Mouse (Mus musculus) kidney, embryonic 16.5 days (tissue): Measurements from ENCODE around the gene Top2a. TPM values are rescaled to one million over a fixed set of nuclear protein-coding genes. Genes with fewer than 3 reads are reported as not detected.
A peak's percentile ranks its signal among the peaks of the same experiment; 100 is the strongest.

Experiments
- ATAC-seq: fragments of 200-750 bp; cut with Nextera tagmentation; 2 replicates; pipeline ENCODE4 v1.8.0; 2017; ENCODE audit warnings: moderate TSS enrichment; ENCODE audit not compliant: low FRiP score, low TSS enrichment
- H3K27ac ChIP-seq: fragments of 300-500 bp; sonication (generic); 2 replicates; pipeline ENCODE4 v1.5.1; 2014; ENCODE audit warnings: low read length
- H3K27me3 ChIP-seq: fragments of 300-500 bp; sonication (generic); 2 replicates; pipeline ENCODE4 v1.6.1; 2014; ENCODE audit warnings: low read length, control low read depth, mixed read lengths; ENCODE audit not compliant: insufficient read depth
- H3K36me3 ChIP-seq: fragments of 300-500 bp; sonication (generic); 2 replicates; pipeline ENCODE4 v1.6.1; 2014; ENCODE audit warnings: low read length, control low read depth, mixed read lengths; ENCODE audit not compliant: insufficient read depth
- H3K4me1 ChIP-seq: fragments of 300-500 bp; sonication (generic); 2 replicates; pipeline ENCODE4 v1.6.1; 2014; ENCODE audit warnings: low read length, control low read depth, mixed read lengths; ENCODE audit not compliant: insufficient read depth
- H3K4me2 ChIP-seq: fragments of 300-500 bp; sonication (generic); replicated peaks from 2 replicates; pipeline ENCODE4 v1.6.1; 2014; ENCODE audit warnings: low read depth, low read length
- H3K4me3 ChIP-seq: fragments of 300-500 bp; sonication (generic); 2 replicates; pipeline ENCODE4 v1.5.1; 2014; ENCODE audit warnings: mild to moderate bottlenecking, low read length
- H3K9ac ChIP-seq: fragments of 300-500 bp; sonication (generic); replicated peaks from 2 replicates; pipeline ENCODE4 v1.6.1; 2014; ENCODE audit warnings: low read length
- H3K9me3 ChIP-seq: fragments of 300-500 bp; sonication (generic); 2 replicates; pipeline ENCODE4 v1.6.1; 2016; ENCODE audit warnings: low read length, control low read depth
- WGBS: fragments of 180-500 bp; shearing (Covaris S2); extraction: QIAGEN DNeasy Blood & Tissue Kit; methylation state at CpG from one replicate; pipeline ENCODE4 v1.1.7; 2014; 5-methylcytosine and 5-hydroxymethylcytosine counted together
- polyA plus RNA-seq: library from polyadenylated mRNA; unstranded; fragments of >200 nt; fragmentation: Nextera tagmentation; extraction: Ambion mirVana; gene quantifications from 2 replicates; pipeline ENCODE4 v1.2.1, GENCODE M21; 2015

Top2a gene
- polyA plus RNA-seq, 1 experiment from 2014 or later = 213 TPM

DNA sequence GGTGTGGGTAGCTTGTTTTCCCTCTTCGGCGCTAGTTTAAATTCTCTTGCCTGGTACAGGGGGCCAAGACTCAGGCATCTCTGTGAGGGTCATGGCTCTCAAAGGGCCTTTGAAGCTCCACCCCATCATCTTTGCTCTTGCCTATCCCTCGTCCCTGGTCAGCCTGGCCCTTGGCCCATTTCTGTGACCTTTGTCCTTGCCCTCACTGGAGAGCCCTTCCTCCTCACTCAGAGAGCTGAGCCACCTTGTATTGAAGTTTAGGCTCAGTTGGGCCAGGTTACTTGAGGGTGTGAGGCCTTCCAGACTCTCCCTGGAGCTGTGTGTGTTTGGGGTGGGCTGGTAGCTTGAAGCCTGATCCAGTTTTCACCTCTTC lies 78.4 kb downstream of the Top2a start:
- ATAC-seq = no peak
- Histone ChIP-seq H3K4me1 (peaks cover 77% of the 10 kb centered on the region), H3K9ac (0 out of 2 replicates have a peak overlapping the region, but pooled peaks have one; percentile 4), H3K27me3 (no peaks in the 10 kb centered on the region), H3K36me3 (peaks cover 6% of the 10 kb centered on the region; the same call in 1 of the 2 replicates), H3K4me2 (no peak overlapping the region), H3K27ac (0 out of 2 replicates have a peak overlapping the region, but pooled peaks have one; percentile 23), H3K9me3 (no peaks in the 10 kb centered on the region), H3K4me3 (no peak overlapping the region)
- WGBS = 68% methylated on average over 3 of the region's 3 CpGs

DNA sequence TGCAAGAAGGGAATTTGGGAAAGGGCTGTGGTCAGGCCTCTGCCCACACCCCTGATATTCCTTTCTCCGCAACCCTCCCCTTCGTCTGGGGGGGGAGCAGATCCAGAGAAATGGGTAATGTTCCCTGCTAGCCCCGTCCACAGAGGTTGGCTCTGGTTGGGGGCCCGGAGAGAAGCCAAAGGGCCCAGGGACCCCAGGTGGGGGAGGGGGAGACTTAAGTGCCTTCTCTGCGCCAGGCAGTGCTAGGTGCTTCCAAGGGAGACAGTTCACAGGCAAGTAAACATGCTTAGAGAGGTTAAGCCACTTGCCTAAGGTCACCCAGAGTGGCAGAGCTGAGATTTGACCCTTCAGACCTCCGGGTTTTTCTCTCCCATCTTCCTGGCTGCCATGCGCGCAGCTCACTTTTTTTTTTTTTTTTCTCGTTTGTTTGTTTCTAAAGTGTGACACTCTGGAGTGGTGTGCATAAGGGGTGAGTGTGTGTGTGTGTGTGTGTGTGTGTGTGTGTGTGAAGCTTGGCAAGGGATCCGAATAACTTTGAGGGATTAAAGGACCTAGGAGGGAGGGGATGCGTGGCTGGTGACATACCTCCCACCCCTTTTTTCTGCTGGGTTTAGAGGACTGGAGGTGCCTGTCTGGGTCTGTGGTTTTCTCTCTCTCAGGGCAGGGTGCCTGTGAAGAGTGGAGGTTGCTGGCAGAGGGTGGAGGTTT lies 78.9 kb downstream of the Top2a start:
- Histone ChIP-seq H3K9ac (peak overlapping the region; percentile 47; the same call in 1 of the 2 replicates), H3K27me3 (no peaks in the 10 kb centered on the region), H3K4me3 (no peak overlapping the region), H3K4me1 (peaks cover 77% of the 10 kb centered on the region), H3K36me3 (0 out of 2 replicates have a peak, but pooled peaks cover under 1% of the 10 kb centered on the region), H3K27ac (peak overlapping the region; percentile 98; the same call in 1 of the 2 replicates), H3K9me3 (no peaks in the 10 kb centered on the region), H3K4me2 (no peak overlapping the region)
- no peak for ATAC-seq
- 42% methylated on average over 11 of the region's 11 CpGs for WGBS

DNA sequence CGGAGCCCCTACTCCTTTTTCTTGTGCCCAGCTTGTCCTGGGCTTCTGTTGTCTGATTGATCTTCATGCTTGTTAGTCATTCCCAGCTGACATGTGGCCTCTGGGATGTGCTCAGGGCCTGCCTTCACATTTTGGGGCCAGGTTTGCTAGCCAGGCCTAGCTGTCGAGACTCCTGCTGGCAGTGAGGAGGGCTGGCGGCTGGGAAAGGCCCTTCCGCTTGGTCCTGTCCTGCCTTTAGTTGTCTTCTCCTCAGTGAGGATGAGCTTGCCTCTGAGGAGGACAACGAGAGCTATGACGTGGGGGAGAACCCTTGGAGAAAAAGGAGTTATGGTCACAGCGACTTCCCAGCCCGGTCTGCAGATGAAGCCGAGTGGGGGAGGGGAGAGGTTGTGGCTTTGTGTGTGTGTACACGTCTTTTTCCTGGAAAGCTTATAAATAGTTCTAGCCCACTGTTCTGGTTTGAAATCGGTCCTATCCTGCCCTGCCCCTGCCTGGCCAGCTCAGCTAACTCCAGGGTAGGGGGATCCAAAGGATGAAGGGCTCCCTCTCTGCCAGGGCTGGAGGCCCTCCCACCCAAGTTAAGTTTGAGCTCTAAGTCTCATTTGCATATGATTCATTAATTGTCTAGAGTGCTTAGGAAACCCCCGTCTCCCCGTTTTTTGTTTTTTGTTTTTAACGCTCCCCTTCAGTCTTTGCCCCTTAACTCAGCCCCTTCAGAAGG lies 80.1 kb downstream of the Top2a start:
- peak overlapping the region; percentile 98 for H3K27ac ChIP-seq
- 33% methylated on average over 14 of the region's 14 CpGs for WGBS
- no peaks in the 10 kb centered on the region for H3K9me3 ChIP-seq
- H3K4me3 ChIP-seq = no peak overlapping the region
- peaks cover 80% of the 10 kb centered on the region for H3K4me1 ChIP-seq
- H3K9ac ChIP-seq = peak overlapping the region; percentile 47
- no peak for ATAC-seq
- H3K36me3 ChIP-seq = no peaks in the 10 kb centered on the region
- H3K27me3 ChIP-seq = no peaks in the 10 kb centered on the region
- peak overlapping the region; percentile 92 for H3K4me2 ChIP-seq

Other genes with a start within 250 kb of the Top2a start
- gene Nr1d1, start 248.9 kb downstream of the Top2a start, polyA plus RNA-seq = 2.2 and 2.4 TPM in 2 replicates
- gene Msl1, start 228.7 kb downstream of the Top2a start, polyA plus RNA-seq = 23.7 and 24.2 TPM in 2 replicates
- 36.2 and 41.0 TPM in 2 replicates for gene Casc3, start 219.3 kb downstream of the Top2a start, polyA plus RNA-seq
- 1.8 and 2.0 TPM in 2 replicates for gene Rapgefl1, start 187.4 kb downstream of the Top2a start, polyA plus RNA-seq
- gene Wipf2, start 160.6 kb downstream of the Top2a start, polyA plus RNA-seq = 5.4 and 5.9 TPM in 2 replicates
- gene Cdc6, start 116.4 kb downstream of the Top2a start, polyA plus RNA-seq = 36.2 and 38.6 TPM in 2 replicates
- gene Rara, start 96.4 kb downstream of the Top2a start, polyA plus RNA-seq = 31.4 and 32.5 TPM in 2 replicates
- gene Gjd3, start 41.2 kb downstream of the Top2a start, polyA plus RNA-seq = 0.59 TPM in 1 of 2 replicates, not detected in the other
- gene Igfbp4, start 17.1 kb upstream of the Top2a start, polyA plus RNA-seq = 771 and 832 TPM in 2 replicates
- 0.17 and 0.22 TPM in 2 replicates for gene Tns4, start 65.1 kb upstream of the Top2a start, polyA plus RNA-seq
- gene Ccr7, start 130.9 kb upstream of the Top2a start, polyA plus RNA-seq = 0.19 and 0.41 TPM in 2 replicates
- 260 and 277 TPM in 2 replicates for gene Smarce1, start 206.8 kb upstream of the Top2a start, polyA plus RNA-seq
- 0.26 and 0.31 TPM in 2 replicates for gene Krt222, start 219.9 kb upstream of the Top2a start, polyA plus RNA-seq